Mouse (Mus musculus) forelimb bud, embryonic 11.5 days (tissue): ENCODE results near the gene Olfr698.
"Not testable (repeated sequence)": the region's sequence is repeated elsewhere in the genome, so short reads cannot be mapped to it uniquely, and the experiment has no call there.

Source experiments
- DNase-seq: peaks from one replicate; pipeline ENCODE4 v3.0.0-alpha.2; 2012; ENCODE audit warnings: low read depth, low spot score

Olfr698 gene

GRCm38 (mm10) chr7:106755297-106755696, at the start of gene Olfr698:
TSS of gene Olfr698 (minus strand) at chr7:106755397.
- DNase-seq = no peak

- DNase-seq = no peak
Observed at GRCm38 (mm10) chr7:106793098-106793497, 37.9 kb upstream of the Olfr698 start, which contains the start of gene Olfr699. TSS of gene Olfr699 (minus strand) at chr7:106793198.

- DNase-seq = no peak
Observed at GRCm38 (mm10) chr7:106788330-106788729, 33.1 kb upstream of the Olfr698 start.

GRCm38 (mm10) chr7:106761008-106761407, 5.8 kb upstream of the Olfr698 start:
- not testable (repeated sequence) for DNase-seq

GRCm38 (mm10) chr7:106758800-106759199, 3.6 kb upstream of the Olfr698 start:
- DNase-seq = no peak

GRCm38 (mm10) chr7:106745811-106746210, 9.4 kb downstream of the Olfr698 start:
- no peak for DNase-seq

- no peak for DNase-seq
Observed at GRCm38 (mm10) chr7:106742343-106742742, 12.9 kb downstream of the Olfr698 start, which contains the start of gene Olfr697. TSS of gene Olfr697 (minus strand) at chr7:106742443.

GRCm38 (mm10) chr7:106737028-106737427, 18.2 kb downstream of the Olfr698 start:
- DNase-seq = no peak

- no peak for DNase-seq
Observed at GRCm38 (mm10) chr7:106733717-106734116, 21.5 kb downstream of the Olfr698 start.

GRCm38 (mm10) chr7:106725654-106726053, 29.5 kb downstream of the Olfr698 start:
- not testable (repeated sequence) for DNase-seq

GRCm38 (mm10) chr7:106716296-106716695, 38.9 kb downstream of the Olfr698 start, which contains the start of gene Olfr695:
TSS of gene Olfr695 (minus strand) at chr7:106716396.
- no peak for DNase-seq

- DNase-seq = no peak
Observed at GRCm38 (mm10) chr7:106711463-106711862, 43.7 kb downstream of the Olfr698 start.

GRCm38 (mm10) chr7:106707705-106708104, 47.5 kb downstream of the Olfr698 start:
- DNase-seq = not testable (repeated sequence)
